Mouse (Mus musculus) forebrain, postnatal 0 days (tissue): ENCODE measurements around the gene Rbm10. TPM values are rescaled to one million over a fixed set of nuclear protein-coding genes. Genes with fewer than 3 reads are reported as not detected.

Source experiments
- ATAC-seq: fragments of 200-750 bp; cut with Nextera tagmentation; 2 replicates; pipeline ENCODE4 v1.8.0; 2017; ENCODE audit warnings: mild to moderate bottlenecking, moderate library complexity
- DNase-seq: peaks from one replicate; pipeline ENCODE4 v3.0.0-alpha.2; 2015
- H3K27ac ChIP-seq: fragments of 300-500 bp; sonication (generic); 2 replicates; pipeline ENCODE4 v1.5.1; 2014; ENCODE audit warnings: low read depth, mild to moderate bottlenecking, antibody characterized with exemption, low read length, moderate library complexity, mixed read lengths
- H3K27me3 ChIP-seq: fragments of 300-500 bp; sonication (generic); 2 replicates; pipeline ENCODE4 v1.6.1; 2014; ENCODE audit warnings: mild to moderate bottlenecking, low read length, mixed read lengths; ENCODE audit not compliant: insufficient read depth
- H3K36me3 ChIP-seq: fragments of 300-500 bp; sonication (generic); 2 replicates; pipeline ENCODE4 v1.6.1; 2014; ENCODE audit warnings: mild to moderate bottlenecking, moderate library complexity; ENCODE audit not compliant: insufficient read depth
- H3K4me1 ChIP-seq: fragments of 300-500 bp; sonication (generic); 2 replicates; pipeline ENCODE4 v1.6.1; 2014; ENCODE audit warnings: antibody characterized with exemption; ENCODE audit not compliant: insufficient read depth
- H3K4me2 ChIP-seq: fragments of 300-500 bp; sonication (generic); 2 replicates; pipeline ENCODE4 v1.6.1; 2014; ENCODE audit warnings: low read depth, mild to moderate bottlenecking, moderate library complexity
- H3K4me3 ChIP-seq: fragments of 300-500 bp; sonication (generic); 2 replicates; pipeline ENCODE4 v1.5.1; 2014; ENCODE audit warnings: low read depth, low read length, mixed read lengths
- H3K9ac ChIP-seq: fragments of 300-500 bp; sonication (generic); 2 replicates; pipeline ENCODE4 v1.6.1; 2014; ENCODE audit warnings: mild to moderate bottlenecking
- H3K9me3 ChIP-seq: fragments of 300-500 bp; sonication (generic); 2 replicates; pipeline ENCODE4 v1.6.1; 2016; ENCODE audit warnings: low read length
- CTCF ChIP-seq: sonication (generic); IDR thresholded peaks from 2 replicates; pipeline ENCODE4 v1.5.1; 2016; ENCODE audit warnings: antibody characterized with exemption, control low read depth, low read depth
- WGBS: fragments of 180-500 bp; shearing (Covaris S2); extraction: QIAGEN DNeasy Blood & Tissue Kit; methylation state at CpG from one replicate; pipeline ENCODE4 v1.1.7; 2014; 5-methylcytosine and 5-hydroxymethylcytosine counted together
- polyA plus RNA-seq: library from polyadenylated mRNA; unstranded; fragments of >200 nt; fragmentation: Nextera tagmentation; extraction: Ambion mirVana; gene quantifications from 2 replicates; pipeline ENCODE4 v1.2.1, GENCODE M21; 2015
- total RNA-seq: library from RNA; depleted of rRNA; stranded (reverse); fragments of >200 nt; gene quantifications from 2 replicates; pipeline ENCODE4 v1.2.3, GENCODE M21; 2014; rRNA removed

Rbm10 gene
- total and polyA plus RNA-seq, 2 experiments from 2014 or later = 30.6 to 53.9 TPM

- Histone ChIP-seq H3K4me3 (no peak overlapping the region), H3K4me2 (no peak overlapping the region), H3K4me1 (0 out of 2 replicates have a peak, but pooled peaks cover 2% of the 10 kb centered on the region), H3K9ac (no peak overlapping the region), H3K36me3 (peaks cover 18% of the 10 kb centered on the region), H3K27me3 (no peaks in the 10 kb centered on the region), H3K27ac (no peak overlapping the region), H3K9me3 (no peaks in the 10 kb centered on the region)
- no peak for DNase-seq
- 83% methylated on average over 1 of the region's 1 CpGs for WGBS
- no peak for ATAC-seq
- TF ChIP-seq CTCF = no peak
These were observed 75.3 kb downstream of the Rbm10 start for GRCm38 (mm10) chrX:20692616-20693015.

DNA sequence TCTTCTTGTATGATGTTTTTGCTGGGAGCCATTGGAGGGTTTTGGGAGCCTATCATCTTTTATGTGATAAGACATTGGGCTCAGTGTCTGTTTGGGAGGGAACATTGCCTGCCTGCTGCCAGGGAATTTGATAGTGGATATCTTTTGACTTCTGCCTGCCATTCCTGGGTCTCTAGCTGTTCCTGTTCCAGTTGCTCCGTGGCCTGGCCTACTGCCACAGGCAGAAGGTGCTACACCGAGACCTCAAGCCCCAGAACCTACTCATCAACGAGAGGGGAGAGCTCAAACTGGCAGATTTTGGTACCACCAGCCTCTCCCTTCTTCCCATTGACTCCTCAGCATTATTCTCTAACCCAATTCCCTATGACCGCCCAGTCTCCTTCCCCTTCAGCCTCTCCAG, 78.5 kb downstream of the Rbm10 start:
- Histone ChIP-seq H3K4me1 (no peaks in the 10 kb centered on the region), H3K9ac (no peak overlapping the region), H3K27ac (no peak overlapping the region), H3K27me3 (no peaks in the 10 kb centered on the region), H3K9me3 (no peaks in the 10 kb centered on the region), H3K36me3 (peaks cover 24% of the 10 kb centered on the region), H3K4me2 (no peak overlapping the region), H3K4me3 (no peak overlapping the region)
- DNase-seq = no peak
- 77% methylated on average over 4 of the region's 4 CpGs for WGBS
- no peak for ATAC-seq
- no peak for TF ChIP-seq CTCF

Other genes starting within 250 kb of the Rbm10 start
- gene Jade3, start 191.8 kb upstream of the Rbm10 start, total RNA-seq = 14.2 and 16.2 TPM in 2 replicates
- gene Jade3, start 191.8 kb upstream of the Rbm10 start, polyA plus RNA-seq = 2.5 and 3.2 TPM in 2 replicates
- 0.10 and 0.69 TPM in 2 replicates for gene Rgn, start 67.7 kb upstream of the Rbm10 start, total RNA-seq
- gene Rgn, start 67.7 kb upstream of the Rbm10 start, polyA plus RNA-seq = 0.68 and 0.74 TPM in 2 replicates
- 104 and 146 TPM in 2 replicates for gene Ndufb11, start 116 bp downstream of the Rbm10 start, total RNA-seq
- gene Ndufb11, start 116 bp downstream of the Rbm10 start, polyA plus RNA-seq = 263 and 328 TPM in 2 replicates
- gene Uba1, start 40.8 kb downstream of the Rbm10 start, total RNA-seq = 489 and 559 TPM in 2 replicates
- 278 and 300 TPM in 2 replicates for gene Uba1, start 40.8 kb downstream of the Rbm10 start, polyA plus RNA-seq
- gene Cdk16, start 70.5 kb downstream of the Rbm10 start, total RNA-seq = 160 and 194 TPM in 2 replicates
- gene Cdk16, start 70.5 kb downstream of the Rbm10 start, polyA plus RNA-seq = 149 and 160 TPM in 2 replicates
- gene Usp11, start 86.4 kb downstream of the Rbm10 start, total RNA-seq = 73.7 and 101 TPM in 2 replicates
- 47.6 and 63.8 TPM in 2 replicates for gene Usp11, start 86.4 kb downstream of the Rbm10 start, polyA plus RNA-seq
- gene Araf, start 180.3 kb downstream of the Rbm10 start, total RNA-seq = 243 and 245 TPM in 2 replicates
- gene Araf, start 180.3 kb downstream of the Rbm10 start, polyA plus RNA-seq = 264 and 307 TPM in 2 replicates